Mouse (Mus musculus) left cerebral cortex, adult 9 months (tissue): ENCODE data around the gene 4931428F04Rik.

Source experiments
- DNase-seq, 2 experiments: peaks; one replicate each; pipeline ENCODE4 v3.0.0; 2022; ENCODE audit warnings: low spot score in 2 of 2

The 4931428F04Rik gene

GRCm38 (mm10) chr8:105288231-105288630, 1.4 kb downstream of the 4931428F04Rik start:
- no peak for DNase-seq

GRCm38 (mm10) chr8:105286907-105287306, 2.8 kb downstream of the 4931428F04Rik start:
- no peak for DNase-seq

GRCm38 (mm10) chr8:105285514-105285913, 4.2 kb downstream of the 4931428F04Rik start:
- DNase-seq: no peak

DNA sequence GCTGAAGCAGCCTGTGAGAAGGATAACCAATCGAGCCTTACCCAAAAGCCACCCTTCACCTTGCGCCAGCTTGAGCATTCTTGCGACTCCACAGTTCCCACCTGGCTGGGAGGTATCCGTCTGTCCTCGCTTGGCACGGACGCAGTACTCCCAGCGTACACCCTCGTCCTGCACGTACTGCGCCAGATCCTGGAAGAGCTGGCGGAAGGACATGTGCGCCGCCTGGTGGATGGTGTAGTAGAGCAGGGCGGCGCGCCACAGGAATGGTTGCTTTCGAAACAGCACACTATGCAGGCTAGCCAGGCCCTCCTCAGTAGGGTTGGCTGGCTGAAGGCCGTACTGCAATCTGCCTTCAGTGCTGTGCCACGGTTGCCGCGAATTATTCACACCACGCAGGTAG, 6.6 kb downstream of the 4931428F04Rik start:
- DNase-seq: no peak

DNA sequence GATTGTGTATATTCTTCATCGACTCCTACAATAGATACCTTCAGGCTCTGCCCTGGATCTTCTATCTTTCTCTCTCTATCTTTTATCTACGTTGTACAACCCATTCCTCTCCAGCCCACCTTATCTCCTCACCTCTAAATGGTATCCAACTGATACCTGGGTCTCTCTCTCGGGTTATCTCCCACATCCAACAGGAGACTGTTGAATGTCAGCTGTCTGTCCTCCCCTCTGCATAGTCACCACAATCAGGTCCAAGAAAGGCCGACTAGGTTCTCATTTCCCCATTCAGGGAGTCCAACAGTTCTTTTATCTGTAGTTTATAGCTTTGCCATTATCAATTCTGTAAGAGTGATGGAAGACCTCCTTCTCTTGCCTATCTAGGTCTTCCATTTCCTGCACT, 7.4 kb downstream of the 4931428F04Rik start:
- no peak for DNase-seq

DNA sequence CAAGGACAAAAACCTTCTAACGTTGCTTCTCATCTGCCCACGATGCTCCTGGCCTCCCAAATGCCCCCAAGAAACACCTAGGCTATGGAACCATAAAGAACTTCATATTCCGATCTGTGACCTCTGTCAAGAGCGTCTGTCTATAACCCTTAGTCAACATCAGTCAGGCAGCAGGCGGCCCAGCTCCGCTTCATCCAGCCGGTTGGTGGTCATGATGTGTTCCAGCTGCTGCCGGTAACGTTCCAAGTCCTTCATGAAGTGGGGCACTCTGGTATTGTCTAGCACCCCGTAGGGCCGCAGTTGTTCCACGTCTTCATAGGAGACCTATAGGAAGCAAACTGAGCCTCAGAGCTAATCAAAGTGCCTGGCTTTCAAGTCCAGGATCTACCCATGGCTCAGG, 7.8 kb downstream of the 4931428F04Rik start:
- no peak for DNase-seq

DNA sequence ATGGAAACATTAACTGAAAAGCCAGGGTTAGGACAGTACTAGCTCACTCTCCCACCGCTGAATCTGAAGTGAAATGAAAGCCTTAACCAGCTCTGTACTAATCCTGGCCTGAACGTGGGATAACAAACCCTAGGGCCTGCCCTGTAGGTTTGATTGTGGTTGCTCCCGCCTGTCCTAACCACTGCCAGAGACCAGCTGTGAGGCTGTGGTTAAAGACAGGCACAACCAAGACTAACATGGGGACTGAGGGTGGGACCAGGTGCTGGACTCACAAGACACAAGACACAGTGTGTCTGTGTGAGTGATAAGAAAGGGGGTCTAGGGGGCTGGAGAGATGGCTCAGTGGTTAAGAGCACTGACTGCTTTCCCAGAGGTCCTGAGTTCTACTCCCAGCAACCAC, 9.1 kb downstream of the 4931428F04Rik start:
- DNase-seq: no peak

- DNase-seq: peak in 1 of 2 experiments; percentile 90
Measured at GRCm38 (mm10) chr8:105278911-105279334, 10.7 kb downstream of the 4931428F04Rik start.

GRCm38 (mm10) chr8:105276292-105277120, 13.2 kb downstream of the 4931428F04Rik start:
- DNase-seq: no peak

DNA sequence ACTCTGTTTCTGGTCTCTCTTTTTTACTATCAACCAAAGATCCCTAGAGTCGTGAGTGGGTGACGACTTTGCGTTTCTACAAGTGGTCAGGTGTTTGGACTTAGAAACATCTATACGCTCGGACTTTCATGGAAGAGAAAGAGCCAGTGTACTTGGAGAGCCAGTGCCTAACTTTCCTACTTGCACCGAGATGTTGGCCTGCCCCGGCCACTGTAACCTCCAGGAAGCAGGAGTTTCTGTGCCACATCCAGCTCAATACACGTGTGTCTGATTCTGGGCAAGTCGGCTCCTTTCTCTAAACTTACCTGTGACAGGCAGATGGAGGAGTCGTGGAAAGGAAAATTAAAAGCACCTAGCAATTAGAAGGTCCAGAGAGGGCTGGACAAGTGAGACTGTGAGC, 13.8 kb downstream of the 4931428F04Rik start, which contains the start of gene Nol3:
TSS of gene Nol3 (plus strand) at position 301 of the 400 bp plus-strand sequence.
- DNase-seq: no peak

- no peak for DNase-seq
Measured at GRCm38 (mm10) chr8:105275387-105275786, 14.3 kb downstream of the 4931428F04Rik start.

GRCm38 (mm10) chr8:105270916-105271186, 18.8 kb downstream of the 4931428F04Rik start:
- DNase-seq: no peak

- DNase-seq: no peak
Measured at GRCm38 (mm10) chr8:105270101-105270915, 19.4 kb downstream of the 4931428F04Rik start.

DNA sequence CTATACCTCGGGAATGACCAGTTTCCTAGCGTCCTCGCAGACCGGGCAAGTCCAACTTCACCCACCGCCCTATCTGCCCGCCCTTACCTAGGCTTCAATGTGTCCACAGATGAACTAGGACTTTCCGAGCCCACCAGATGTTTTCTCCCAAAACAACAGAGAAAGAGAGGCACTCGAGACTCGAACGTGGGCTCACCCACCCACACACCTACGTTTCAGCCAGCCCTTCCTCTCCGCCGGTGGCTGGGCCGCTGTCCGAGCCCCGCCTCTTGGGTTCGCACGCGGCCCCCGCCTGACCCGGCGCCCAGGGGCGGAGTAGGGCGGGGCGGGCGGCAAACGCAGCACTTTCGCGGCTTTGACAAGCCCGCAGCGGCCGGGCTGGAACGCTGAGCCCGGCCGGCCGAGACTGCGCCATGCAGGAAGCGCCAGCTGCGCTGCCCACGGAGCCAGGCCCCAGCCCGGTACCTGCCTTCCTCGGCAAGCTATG, 20.2 kb downstream of the 4931428F04Rik start, which contains the start of gene Hsf4:
TSS of gene Hsf4 (plus strand) at position 341 of the 487 bp plus-strand sequence.
- peak in 1 of 2 experiments; percentile 65 for DNase-seq

DNA sequence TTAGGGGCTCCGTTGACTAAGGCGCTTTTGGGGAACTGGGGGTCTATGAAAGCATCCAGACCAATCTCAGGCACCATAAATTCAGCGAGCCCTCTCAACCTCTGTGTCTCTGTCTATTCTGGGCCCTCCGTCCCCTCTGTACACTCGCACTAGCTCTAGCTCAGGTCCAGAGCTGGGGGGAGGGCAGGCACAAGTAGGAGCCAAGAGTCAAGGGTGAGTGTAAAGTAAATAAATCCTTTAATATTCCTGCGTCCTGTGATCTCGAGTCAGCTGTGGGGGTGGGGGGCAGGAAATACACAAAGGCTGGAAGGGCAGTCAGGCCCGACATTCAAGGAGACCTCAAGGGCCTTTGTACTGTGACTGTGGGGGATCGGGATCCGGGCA, 20.6 kb downstream of the 4931428F04Rik start:
- peak in 1 of 2 experiments; percentile 14 for DNase-seq

DNA sequence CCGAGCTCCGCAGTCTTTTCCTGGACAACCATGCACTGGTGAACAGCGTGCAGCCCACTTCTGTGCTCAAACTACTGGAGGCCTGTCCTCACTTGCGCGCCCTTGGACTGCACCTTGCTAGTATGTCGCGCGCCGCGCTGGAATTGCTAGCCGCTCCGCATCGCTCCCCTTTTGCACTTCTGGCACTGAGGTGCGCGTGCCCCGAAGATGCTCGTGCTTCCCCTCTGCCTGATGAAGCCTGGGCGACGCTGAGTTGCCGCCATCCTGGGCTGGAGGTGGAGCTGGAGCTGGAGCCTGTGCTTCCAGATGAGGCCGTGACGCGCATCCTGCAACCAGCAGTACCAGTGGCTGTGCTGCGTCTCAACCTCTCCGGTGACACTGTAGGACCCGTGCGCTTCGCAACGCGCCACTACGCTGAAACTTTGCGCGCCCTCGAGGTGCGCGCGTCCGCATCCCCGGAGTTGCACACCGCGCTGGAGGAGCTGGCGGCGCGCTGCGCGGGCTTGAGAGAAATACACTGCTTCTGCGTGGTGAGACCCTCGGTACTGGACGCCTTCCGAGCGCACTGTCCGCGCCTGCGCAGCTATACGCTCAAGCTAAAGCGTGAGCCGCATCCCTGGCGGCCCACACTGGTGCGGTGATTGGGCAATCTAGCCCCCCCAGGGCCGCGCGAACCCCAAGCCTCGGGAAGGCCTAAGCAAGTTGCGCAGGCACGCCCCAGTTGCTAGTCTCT, 21.2 kb downstream of the 4931428F04Rik start:
- peak; percentile 82 to 84 for DNase-seq

- no peak for DNase-seq
Measured at GRCm38 (mm10) chr8:105266775-105267174, 22.9 kb downstream of the 4931428F04Rik start.

DNA sequence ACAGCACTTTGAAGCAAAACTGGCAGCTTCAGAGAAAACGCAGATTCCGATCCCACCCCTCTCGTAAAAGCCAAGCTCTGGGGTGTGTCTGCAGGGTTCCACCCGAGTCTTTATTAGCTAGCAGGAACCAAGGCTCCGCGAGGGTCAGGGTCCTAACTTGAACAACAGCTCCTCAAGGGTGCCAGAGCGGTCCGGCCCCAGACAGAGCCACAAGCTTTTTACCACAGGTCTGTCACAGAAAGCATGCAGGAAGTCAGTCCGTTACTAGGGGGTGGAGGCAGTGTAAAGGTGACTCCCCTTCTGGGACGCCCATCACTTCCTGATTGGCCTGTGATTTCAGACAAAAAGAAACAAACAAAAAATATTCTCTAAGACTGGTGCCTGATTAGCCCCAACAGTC, 24.5 kb downstream of the 4931428F04Rik start:
- DNase-seq: no peak

DNA sequence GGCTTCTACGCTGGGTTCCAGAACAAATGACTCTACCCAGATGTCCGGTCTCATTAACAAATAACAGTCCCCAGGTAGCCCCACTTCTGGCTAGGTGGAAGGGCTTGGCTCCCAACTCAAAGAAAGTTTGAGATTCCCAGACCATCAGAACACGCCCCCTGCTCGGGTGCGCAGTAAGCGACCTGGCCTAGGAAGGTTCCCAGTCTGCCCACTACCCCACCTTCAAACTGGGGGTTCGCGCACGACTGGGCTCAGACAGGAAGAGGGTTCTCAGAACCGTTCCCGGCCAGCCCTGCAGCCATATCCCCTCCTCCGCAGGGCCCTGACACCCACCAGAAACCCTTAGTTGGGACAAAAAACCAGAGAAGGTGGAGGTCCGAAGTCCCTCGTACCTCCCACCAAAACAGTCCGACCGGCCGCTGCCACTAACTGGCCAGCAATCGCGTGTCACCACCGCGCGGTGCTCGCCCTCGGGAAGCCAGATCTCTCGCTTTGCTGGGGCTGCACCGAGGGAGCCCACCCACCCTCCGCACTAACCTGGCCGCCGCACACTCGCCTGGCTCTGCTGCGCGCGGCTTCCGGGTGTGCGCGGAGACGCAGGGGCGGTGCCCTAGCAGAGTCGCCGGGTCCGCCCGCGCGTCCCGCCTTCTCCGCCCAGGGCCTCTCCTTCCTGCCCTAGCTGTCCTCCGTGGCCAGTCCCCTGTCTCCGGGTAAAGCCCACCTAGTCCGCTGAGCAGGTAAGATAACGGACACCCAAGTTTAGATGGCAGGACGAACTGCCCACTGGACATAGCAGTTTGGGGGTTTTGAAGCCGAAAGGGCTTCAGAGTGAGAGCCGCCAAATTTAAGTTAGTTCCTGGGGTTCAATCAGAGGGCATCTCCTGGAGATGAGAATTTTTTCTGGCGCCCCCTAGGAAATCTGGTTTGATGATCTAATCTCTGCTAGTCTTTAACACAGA, 25.4 kb downstream of the 4931428F04Rik start, which contains the start of the genes Tradd and Fbxl8:
TSS of gene Tradd (minus strand) at position 586 of the 959 bp plus-strand sequence.
TSS of gene Fbxl8 (plus strand) at position 625 of the 959 bp plus-strand sequence.
- DNase-seq: no peak

DNA sequence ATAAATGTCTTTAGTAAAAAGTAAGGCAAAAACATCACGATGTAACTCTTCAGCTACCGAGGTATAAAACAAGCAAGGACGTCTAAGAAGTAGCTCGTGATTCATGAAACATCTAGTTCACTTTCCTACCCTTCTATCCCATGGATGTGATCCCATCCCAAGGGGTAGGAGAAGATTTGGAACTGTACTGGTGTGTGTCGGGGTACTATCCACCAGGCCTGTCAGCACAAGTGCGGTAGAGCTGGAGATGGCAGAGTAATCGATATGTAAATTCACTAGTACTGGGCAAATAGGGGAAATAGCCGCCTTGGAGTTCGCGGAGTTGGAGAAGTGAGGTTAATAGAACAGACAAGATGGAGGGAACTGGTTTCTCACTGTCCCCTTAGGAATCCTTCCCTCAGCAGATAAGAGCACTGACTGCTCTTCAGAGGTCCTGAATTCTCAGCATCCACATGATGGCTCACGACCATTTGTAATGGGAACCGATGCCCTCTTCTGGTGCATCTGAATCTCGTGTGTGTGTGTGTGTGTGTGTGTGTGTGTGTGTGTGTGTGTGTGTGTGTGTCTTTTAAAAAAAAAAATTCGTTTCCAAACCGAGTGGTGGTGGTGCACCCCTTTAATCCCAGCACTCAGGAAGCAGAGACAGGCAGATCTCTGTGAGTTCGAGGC, 26.3 kb downstream of the 4931428F04Rik start:
- no peak for DNase-seq
